Mouse (Mus musculus) megakaryocyte-erythroid progenitor cell, adult 5-6 weeks (primary cell): ENCODE data around the gene Cyp2d26. TPM values are rescaled to one million over a fixed set of nuclear protein-coding genes. Genes with fewer than 3 reads are reported as not detected.
"Not testable (repeated sequence)": the region's sequence is repeated elsewhere in the genome, so short reads cannot be mapped to it uniquely, and the experiment has no call there.

ENCODE experiments used
- ATAC-seq: replicated peaks from 2 replicates; pipeline ENCODE4 v1.8.0; 2016; ENCODE audit warnings: mild to moderate bottlenecking, inconsistent platforms; ENCODE audit not compliant: severe bottlenecking, poor library complexity, low FRiP score, low TSS enrichment
- total RNA-seq, 2 experiments: library from RNA; stranded (forward) in 1 of 2; stranded (reverse) in 1 of 2; fragments of 200-1000, 215-1000 nt in 1 of 2; fragments of >200 nt in 1 of 2; fragmentation: Nextera tagmentation in 1 of 2; gene quantifications; 2 replicates each; pipeline ENCODE4 v1.2.3; 2014 to 2017

Gene Cyp2d26
- total RNA-seq (2014; fragmentation: Nextera tagmentation) (not detected in 2 replicates), total RNA-seq (2017) (not detected in 2 replicates)

GRCm38 (mm10) chr15:82794277-82794676, at the start of gene Cyp2d26:
Gene Cyp2d26, minus strand, starts transcription at chr15:82794294.
- no peak for ATAC-seq

- no peak for ATAC-seq
These were observed 45.1 kb upstream of the Cyp2d26 start for GRCm38 (mm10) chr15:82839146-82839545.

- ATAC-seq = no peak
These were observed 35.8 kb upstream of the Cyp2d26 start for GRCm38 (mm10) chr15:82829917-82830316.

GRCm38 (mm10) chr15:82825866-82826265, 31.8 kb upstream of the Cyp2d26 start:
- no peak for ATAC-seq

- no peak for ATAC-seq
These were observed 28.3 kb upstream of the Cyp2d26 start for GRCm38 (mm10) chr15:82822347-82822746.

GRCm38 (mm10) chr15:82821657-82822056, 27.6 kb upstream of the Cyp2d26 start:
- ATAC-seq = no peak

GRCm38 (mm10) chr15:82815296-82815695, 21.2 kb upstream of the Cyp2d26 start:
- ATAC-seq = no peak

GRCm38 (mm10) chr15:82814806-82815205, 20.7 kb upstream of the Cyp2d26 start:
- ATAC-seq = 0 out of 2 replicates have a peak, but pooled peaks have one; percentile 42

GRCm38 (mm10) chr15:82814321-82814720, 20.2 kb upstream of the Cyp2d26 start:
- ATAC-seq = no peak

GRCm38 (mm10) chr15:82810556-82810955, 16.5 kb upstream of the Cyp2d26 start:
- ATAC-seq = peak; percentile 80

GRCm38 (mm10) chr15:82809511-82809910, 15.4 kb upstream of the Cyp2d26 start:
- peak; percentile 48 for ATAC-seq

GRCm38 (mm10) chr15:82806969-82807763, 13.1 kb upstream of the Cyp2d26 start:
- ATAC-seq = no peak

- ATAC-seq = no peak; the same call in 1 of the 2 replicates
These were observed 10.9 kb upstream of the Cyp2d26 start for GRCm38 (mm10) chr15:82804708-82805639.

- ATAC-seq = no peak
These were observed 1.9 kb upstream of the Cyp2d26 start for GRCm38 (mm10) chr15:82795936-82796440.

- no peak for ATAC-seq
These were observed 226 bp downstream of the Cyp2d26 start for GRCm38 (mm10) chr15:82793868-82794267.

- ATAC-seq = no peak
These were observed 640 bp downstream of the Cyp2d26 start for GRCm38 (mm10) chr15:82793454-82793853.

GRCm38 (mm10) chr15:82792566-82792965, 1.5 kb downstream of the Cyp2d26 start:
- ATAC-seq = no peak

GRCm38 (mm10) chr15:82784581-82784980, 9.5 kb downstream of the Cyp2d26 start:
- no peak for ATAC-seq

- ATAC-seq = no peak
These were observed 10.3 kb downstream of the Cyp2d26 start for GRCm38 (mm10) chr15:82783800-82784199.

GRCm38 (mm10) chr15:82777856-82778255, 16.2 kb downstream of the Cyp2d26 start:
- ATAC-seq = not testable (repeated sequence)
